Mouse (Mus musculus) liver, embryonic 12.5 days (tissue): Measurements from ENCODE around the gene Sp7. TPM values are rescaled to one million over a fixed set of nuclear protein-coding genes. Genes with fewer than 3 reads are reported as not detected.
A peak's percentile ranks its signal among the peaks of the same experiment; 100 is the strongest.

Experiments
- ATAC-seq: fragments of 200-750 bp; cut with Nextera tagmentation; 2 replicates; pipeline ENCODE4 v1.8.0; 2017; ENCODE audit warnings: moderate number of reproducible peaks, mild to moderate bottlenecking, moderate library complexity
- H3K27ac ChIP-seq: fragments of 300-500 bp; sonication (generic); 2 replicates; pipeline ENCODE4 v1.5.1; 2016; ENCODE audit warnings: mild to moderate bottlenecking
- H3K27me3 ChIP-seq: fragments of 300-500 bp; sonication (generic); replicated peaks from 2 replicates; pipeline ENCODE4 v1.6.1; 2016; ENCODE audit warnings: mild to moderate bottlenecking, moderate library complexity
- H3K36me3 ChIP-seq: fragments of 300-500 bp; sonication (generic); 2 replicates; pipeline ENCODE4 v1.6.1; 2016; ENCODE audit warnings: mild to moderate bottlenecking, moderate library complexity
- H3K4me1 ChIP-seq: fragments of 300-500 bp; sonication (generic); 2 replicates; pipeline ENCODE4 v1.6.1; 2016
- H3K4me2 ChIP-seq: fragments of 300-500 bp; sonication (generic); 2 replicates; pipeline ENCODE4 v1.6.1; 2016; ENCODE audit warnings: mild to moderate bottlenecking, moderate library complexity
- H3K4me3 ChIP-seq: fragments of 300-500 bp; sonication (generic); 2 replicates; pipeline ENCODE4 v1.5.1; 2016; ENCODE audit warnings: mild to moderate bottlenecking, moderate library complexity
- H3K9ac ChIP-seq: fragments of 300-500 bp; sonication (generic); 2 replicates; pipeline ENCODE4 v1.6.1; 2016; ENCODE audit warnings: mild to moderate bottlenecking, moderate library complexity
- H3K9me3 ChIP-seq: fragments of 300-500 bp; sonication (generic); replicated peaks from 2 replicates; pipeline ENCODE4 v1.6.1; 2016; ENCODE audit warnings: mild to moderate bottlenecking, moderate library complexity
- WGBS: fragments of 180-500 bp; shearing (Covaris S2); methylation state at CpG from one replicate; pipeline ENCODE4 v1.1.7; 2016; ENCODE audit not compliant: insufficient replicate concordance; 5-methylcytosine and 5-hydroxymethylcytosine counted together
- polyA plus RNA-seq: library from polyadenylated mRNA; unstranded; fragments of >200 nt; fragmentation: Nextera tagmentation; extraction: Ambion mirVana; gene quantifications from 2 replicates; pipeline ENCODE4 v1.2.1, GENCODE M21; 2016

Gene Sp7
- polyA plus RNA-seq: 0.37 and 0.63 TPM in 2 replicates

DNA sequence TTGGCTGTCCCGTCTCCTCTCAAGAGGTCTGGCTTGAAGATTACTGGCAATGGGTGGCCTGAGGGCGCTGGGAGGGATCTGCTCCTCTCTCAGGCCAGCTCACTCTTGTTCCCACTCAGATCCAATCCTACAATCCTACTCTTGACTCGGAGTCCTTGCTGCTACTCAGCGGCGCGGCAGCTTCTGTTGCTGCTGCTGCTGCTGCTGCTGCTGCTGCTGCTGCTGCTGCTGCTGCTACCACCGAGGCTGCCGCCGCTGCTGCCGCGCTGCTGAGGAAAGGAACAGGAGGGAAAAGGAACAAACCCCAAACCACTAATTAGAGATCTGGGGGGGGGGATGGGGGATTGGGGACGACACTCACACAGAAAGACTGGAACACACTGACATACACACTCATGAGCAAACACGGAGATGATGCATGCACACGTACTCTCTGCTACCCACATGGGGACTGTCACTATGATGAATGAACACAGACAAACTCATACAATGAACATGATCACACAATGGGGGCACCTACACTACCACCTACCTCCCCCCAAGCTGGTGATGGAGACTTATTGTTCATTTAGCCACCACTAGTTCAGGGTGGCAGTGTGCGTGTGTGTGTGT lies at the start of gene Sp7:
Sp7 (minus strand) TSS at position 450 of the 612 bp plus-strand sequence.
- Histone ChIP-seq H3K4me1 (peaks cover 36% of the 10 kb centered on the region), H3K27me3 (peaks cover 99% of the 10 kb centered on the region), H3K9ac (no peak within 1 kb of the TSS), H3K4me3 (peak within 1 kb of the TSS; percentile 7; the same call in 1 of the 2 replicates), H3K27ac (no peak within 1 kb of the TSS), H3K36me3 (no peaks in the 10 kb centered on the region), H3K4me2 (peak within 1 kb of the TSS; percentile 42), H3K9me3 (no peaks in the 10 kb centered on the region)
- 7% methylated on average over 13 of the region's 15 CpGs for WGBS
- ATAC-seq: no peak

GRCm38 (mm10) chr15:102413687-102414086 lies 46.7 kb upstream of the Sp7 start:
- no peaks in the 10 kb centered on the region for H3K9me3 ChIP-seq
- H3K9ac ChIP-seq: no peak overlapping the region
- no peak for ATAC-seq
- no peak overlapping the region for H3K4me2 ChIP-seq
- no peak overlapping the region for H3K27ac ChIP-seq
- H3K36me3 ChIP-seq: peaks cover 88% of the 10 kb centered on the region
- peaks cover 37% of the 10 kb centered on the region for H3K4me1 ChIP-seq
- H3K4me3 ChIP-seq: no peak overlapping the region
- no peaks in the 10 kb centered on the region for H3K27me3 ChIP-seq

GRCm38 (mm10) chr15:102411077-102411476 lies 44.1 kb upstream of the Sp7 start:
- WGBS: 54% methylated on average over 1 of the region's 1 CpGs
- H3K36me3 ChIP-seq: peaks cover 86% of the 10 kb centered on the region
- no peaks in the 10 kb centered on the region for H3K9me3 ChIP-seq
- no peak for ATAC-seq
- no peak overlapping the region for H3K27ac ChIP-seq
- peak overlapping the region; percentile 46; the same call in 1 of the 2 replicates for H3K9ac ChIP-seq
- H3K4me2 ChIP-seq: peak overlapping the region; percentile 48
- H3K4me3 ChIP-seq: peak overlapping the region; percentile 18
- peaks cover 58% of the 10 kb centered on the region for H3K4me1 ChIP-seq
- H3K27me3 ChIP-seq: no peaks in the 10 kb centered on the region

DNA sequence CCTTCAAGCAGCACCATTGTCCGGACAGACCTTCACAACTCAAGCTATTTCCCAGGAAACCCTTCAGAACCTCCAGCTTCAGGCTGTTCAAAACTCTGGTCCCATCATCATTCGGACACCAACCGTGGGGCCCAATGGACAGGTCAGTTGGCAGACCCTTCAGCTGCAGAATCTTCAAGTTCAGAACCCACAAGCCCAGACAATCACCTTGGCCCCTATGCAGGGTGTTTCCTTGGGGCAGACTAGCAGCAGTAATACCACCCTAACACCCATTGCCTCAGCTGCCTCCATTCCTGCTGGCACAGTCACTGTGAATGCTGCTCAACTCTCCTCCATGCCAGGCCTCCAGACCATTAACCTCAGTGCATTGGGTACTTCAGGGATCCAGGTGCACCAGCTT lies 42.3 kb upstream of the Sp7 start:
- H3K4me3 ChIP-seq: peak overlapping the region; percentile 18; the same call in 1 of the 2 replicates

GRCm38 (mm10) chr15:102408558-102409130 lies 41.7 kb upstream of the Sp7 start:
- peak overlapping the region; percentile 41; the same call in 1 of the 2 replicates for H3K9ac ChIP-seq
- 61% methylated on average over 2 of the region's 2 CpGs for WGBS
- peaks cover 70% of the 10 kb centered on the region for H3K4me1 ChIP-seq

More for the DNA sequence above, 42.3 kb upstream of the Sp7 start:
- 83% methylated on average over 3 of the region's 3 CpGs for WGBS
- Histone ChIP-seq H3K4me1 (peaks cover 65% of the 10 kb centered on the region), H3K4me2 (peak overlapping the region; percentile 48), H3K9ac (peak overlapping the region; percentile 41), H3K27me3 (no peaks in the 10 kb centered on the region), H3K36me3 (peaks cover 71% of the 10 kb centered on the region), H3K27ac (no peak overlapping the region), H3K9me3 (no peaks in the 10 kb centered on the region)
- ATAC-seq: no peak

DNA sequence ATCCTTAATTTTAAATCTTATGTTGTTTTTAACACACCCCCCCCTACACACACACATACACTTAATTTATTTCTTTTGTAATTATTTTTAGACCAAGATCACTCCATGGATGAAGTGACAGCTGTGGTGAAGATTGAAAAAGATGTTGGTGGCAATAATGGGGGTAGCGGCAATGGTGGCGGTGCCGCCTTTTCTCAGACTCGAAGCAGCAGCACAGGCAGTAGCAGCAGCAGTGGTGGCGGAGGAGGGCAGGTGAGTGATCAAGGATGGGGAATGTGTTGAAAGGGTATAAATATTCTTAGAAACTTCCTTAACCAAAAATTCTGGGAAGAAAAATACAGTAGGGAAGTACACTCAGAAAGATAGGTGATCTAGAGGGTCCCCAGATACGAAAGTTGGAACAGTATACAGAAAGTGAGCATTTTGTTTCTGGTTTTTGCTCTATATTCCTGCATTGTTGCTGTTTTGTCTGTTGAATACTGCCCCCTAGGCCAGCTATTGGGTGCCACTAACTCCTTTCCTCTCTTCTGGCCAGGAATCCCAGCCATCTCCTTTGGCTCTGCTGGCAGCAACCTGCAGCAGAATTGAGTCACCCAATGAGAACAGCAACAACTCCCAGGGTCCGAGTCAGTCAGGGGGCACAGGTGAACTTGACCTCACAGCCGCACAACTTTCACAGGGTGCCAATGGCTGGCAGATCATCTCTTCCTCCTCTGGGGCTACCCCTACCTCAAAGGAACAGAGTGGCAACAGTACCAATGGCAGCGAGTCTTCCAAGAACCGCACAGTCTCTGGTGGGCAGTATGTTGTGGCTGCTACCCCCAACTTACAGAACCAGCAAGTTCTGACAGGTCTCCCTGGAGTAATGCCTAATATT lies 40.9 kb upstream of the Sp7 start:
- Histone ChIP-seq H3K9ac (peak overlapping the region; percentile 95; the same call in 1 of the 2 replicates), H3K36me3 (peaks cover 57% of the 10 kb centered on the region), H3K4me2 (peak overlapping the region; percentile 72), H3K4me1 (peaks cover 71% of the 10 kb centered on the region), H3K27me3 (no peaks in the 10 kb centered on the region), H3K9me3 (no peaks in the 10 kb centered on the region), H3K27ac (0 out of 2 replicates have a peak overlapping the region, but pooled peaks have one; percentile 15), H3K4me3 (no peak overlapping the region)
- 93% methylated on average over 10 of the region's 10 CpGs for WGBS
- no peak for ATAC-seq

More at GRCm38 (mm10) chr15:102408558-102409130, 41.7 kb upstream of the Sp7 start:
- Histone ChIP-seq H3K36me3 (peaks cover 64% of the 10 kb centered on the region), H3K27ac (0 out of 2 replicates have a peak overlapping the region, but pooled peaks have one; percentile 1), H3K27me3 (no peaks in the 10 kb centered on the region), H3K4me3 (peak overlapping the region; percentile 9; the same call in 1 of the 2 replicates), H3K4me2 (peak overlapping the region; percentile 48), H3K9me3 (no peaks in the 10 kb centered on the region)
- no peak for ATAC-seq

GRCm38 (mm10) chr15:102406912-102407580 lies 40.1 kb upstream of the Sp7 start:
- Histone ChIP-seq H3K27ac (peak overlapping the region; percentile 98), H3K9ac (peak overlapping the region; percentile 95), H3K27me3 (no peaks in the 10 kb centered on the region), H3K36me3 (peaks cover 48% of the 10 kb centered on the region), H3K4me1 (peaks cover 71% of the 10 kb centered on the region), H3K4me2 (peak overlapping the region; percentile 72), H3K4me3 (peak overlapping the region; percentile 91), H3K9me3 (no peaks in the 10 kb centered on the region)
- ATAC-seq: no peak
- WGBS: 4% methylated on average over 3 of the region's 3 CpGs

- under 1% methylated on average over 48 of the region's 69 CpGs for WGBS
- Histone ChIP-seq H3K4me3 (peak overlapping the region; percentile 91), H3K9ac (peak overlapping the region; percentile 95), H3K4me2 (peak overlapping the region; percentile 72), H3K36me3 (peaks cover 41% of the 10 kb centered on the region), H3K9me3 (no peaks in the 10 kb centered on the region), H3K27me3 (no peaks in the 10 kb centered on the region), H3K4me1 (peaks cover 71% of the 10 kb centered on the region), H3K27ac (peak overlapping the region; percentile 98)
- ATAC-seq: peak; percentile 28
These were observed 39.4 kb upstream of the Sp7 start for GRCm38 (mm10) chr15:102406196-102406911.

GRCm38 (mm10) chr15:102405489-102406195 lies 38.7 kb upstream of the Sp7 start, which contains the start of gene Sp1:
TSS of gene Sp1 (plus strand) at chr15:102406143.
- under 1% methylated on average over 38 of the region's 38 CpGs for WGBS
- H3K4me3 ChIP-seq: peak within 1 kb of the TSS; percentile 91
- H3K36me3 ChIP-seq: peaks cover 35% of the 10 kb centered on the region
- H3K9me3 ChIP-seq: no peaks in the 10 kb centered on the region
- H3K27ac ChIP-seq: peak within 1 kb of the TSS; percentile 98
- H3K4me2 ChIP-seq: peak within 1 kb of the TSS; percentile 81
- H3K9ac ChIP-seq: peak within 1 kb of the TSS; percentile 95
- ATAC-seq: peak; percentile 93
- peaks cover 71% of the 10 kb centered on the region for H3K4me1 ChIP-seq
- H3K27me3 ChIP-seq: no peaks in the 10 kb centered on the region

- Histone ChIP-seq H3K4me1 (peaks cover 71% of the 10 kb centered on the region), H3K36me3 (peaks cover 27% of the 10 kb centered on the region), H3K4me3 (peak overlapping the region; percentile 91), H3K27ac (peak overlapping the region; percentile 98), H3K9ac (peak overlapping the region; percentile 79), H3K4me2 (peak overlapping the region; percentile 81), H3K27me3 (no peaks in the 10 kb centered on the region), H3K9me3 (no peaks in the 10 kb centered on the region)
- peak; percentile 27 for ATAC-seq
- WGBS: 14% methylated on average over 34 of the region's 34 CpGs
These were observed 37.9 kb upstream of the Sp7 start for GRCm38 (mm10) chr15:102404608-102405488.
